Mouse (Mus musculus): Measurements from ENCODE around the gene Palm.
A peak's percentile ranks its signal among the peaks of the same experiment; 100 is the strongest.
"Not testable (repeated sequence)": the region's sequence is repeated elsewhere in the genome, so short reads cannot be mapped to it uniquely, and the experiment has no call there.

Gene Palm

DNA sequence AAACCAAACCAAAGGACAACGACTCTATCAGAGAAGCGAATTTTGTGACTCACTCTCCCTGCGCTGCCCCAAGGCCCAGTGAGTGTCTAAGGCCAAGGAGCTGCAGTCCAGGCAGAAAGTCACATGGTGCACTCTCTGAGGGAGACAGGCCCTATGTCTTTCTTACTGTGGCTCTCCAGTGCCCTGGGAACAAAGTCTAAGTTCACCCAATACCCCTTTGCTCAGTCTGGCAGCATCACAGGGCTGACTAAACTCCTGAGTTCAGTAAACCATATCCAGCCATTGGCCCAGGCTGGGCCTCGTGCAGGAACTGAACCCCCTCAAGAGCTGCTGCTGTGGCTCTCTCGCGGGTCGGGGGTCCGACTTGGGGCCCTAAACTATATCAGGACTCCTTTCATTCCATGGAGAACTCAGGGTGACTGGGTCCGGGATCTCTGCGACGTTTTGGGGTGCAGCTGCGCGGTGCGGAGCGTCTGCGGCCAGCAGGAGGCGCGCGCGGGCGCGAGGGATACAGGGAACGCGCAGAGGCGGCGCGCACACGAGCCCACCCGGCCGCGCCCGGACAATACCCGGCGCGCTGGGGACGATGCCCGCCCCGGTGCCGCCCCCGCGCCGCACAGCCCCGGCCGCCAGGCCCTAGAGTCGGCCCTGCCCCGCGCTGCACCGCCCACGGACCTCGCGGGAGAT, at the start of gene Palm:
Gene Palm, plus strand, starts transcription at position 522 of the 687 bp plus-strand sequence.
- peak; percentile 95 for DNase-seq

DNA sequence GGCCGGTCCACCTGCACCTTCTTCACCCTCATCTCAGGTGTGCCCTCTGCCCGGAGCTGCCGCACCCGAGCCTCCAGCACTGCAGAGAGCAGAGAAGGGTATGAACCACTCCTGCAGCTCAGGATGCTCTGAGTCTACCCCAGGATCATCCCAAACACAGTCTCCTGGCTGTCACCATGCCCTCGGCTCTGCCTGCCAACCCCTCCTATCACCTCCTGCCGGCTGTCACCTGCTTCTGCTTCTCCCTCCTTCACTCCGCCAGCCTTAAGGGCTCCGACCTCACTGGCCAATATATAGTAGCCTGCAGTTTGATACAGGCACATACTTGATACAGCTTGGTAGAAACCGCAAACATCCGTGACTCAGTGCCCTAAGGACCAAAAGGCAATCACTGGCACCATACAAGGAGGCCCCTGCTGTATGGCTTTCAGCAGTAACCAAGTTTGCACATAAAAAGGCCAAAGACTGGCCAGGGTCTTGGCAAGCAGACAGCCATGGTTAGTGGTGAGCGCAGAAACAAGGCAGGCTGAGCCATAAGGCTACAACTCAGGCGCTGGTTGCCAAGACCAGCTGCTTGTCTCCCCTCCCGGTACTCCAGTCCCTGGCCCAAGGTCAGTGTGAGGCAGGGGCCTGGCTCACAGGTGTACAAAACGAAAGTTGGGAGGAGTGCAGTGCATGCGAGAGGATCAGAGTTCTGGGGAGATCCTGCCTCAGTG, 49.6 kb upstream of the Palm start:
- no peak for DNase-seq

DNA sequence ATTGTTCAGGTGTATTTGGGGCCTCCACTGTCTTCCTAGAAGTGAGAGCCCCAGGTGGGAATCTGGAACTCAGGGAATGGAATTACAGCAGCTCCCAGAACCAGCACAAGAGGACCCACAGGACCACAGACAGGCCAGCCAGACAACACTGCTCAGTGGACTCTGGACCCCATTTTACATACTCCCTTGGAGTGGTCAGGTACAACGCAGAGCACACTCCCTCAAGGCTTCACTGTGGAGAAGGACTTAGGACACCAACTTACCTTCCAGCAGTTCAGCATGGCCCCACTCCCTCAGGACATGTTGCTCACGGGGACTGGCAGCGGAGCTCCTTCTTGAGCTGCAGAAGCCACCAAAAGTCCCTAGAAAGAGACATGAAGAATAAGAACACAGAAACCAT, 48.0 kb upstream of the Palm start:
- no peak for DNase-seq

DNA sequence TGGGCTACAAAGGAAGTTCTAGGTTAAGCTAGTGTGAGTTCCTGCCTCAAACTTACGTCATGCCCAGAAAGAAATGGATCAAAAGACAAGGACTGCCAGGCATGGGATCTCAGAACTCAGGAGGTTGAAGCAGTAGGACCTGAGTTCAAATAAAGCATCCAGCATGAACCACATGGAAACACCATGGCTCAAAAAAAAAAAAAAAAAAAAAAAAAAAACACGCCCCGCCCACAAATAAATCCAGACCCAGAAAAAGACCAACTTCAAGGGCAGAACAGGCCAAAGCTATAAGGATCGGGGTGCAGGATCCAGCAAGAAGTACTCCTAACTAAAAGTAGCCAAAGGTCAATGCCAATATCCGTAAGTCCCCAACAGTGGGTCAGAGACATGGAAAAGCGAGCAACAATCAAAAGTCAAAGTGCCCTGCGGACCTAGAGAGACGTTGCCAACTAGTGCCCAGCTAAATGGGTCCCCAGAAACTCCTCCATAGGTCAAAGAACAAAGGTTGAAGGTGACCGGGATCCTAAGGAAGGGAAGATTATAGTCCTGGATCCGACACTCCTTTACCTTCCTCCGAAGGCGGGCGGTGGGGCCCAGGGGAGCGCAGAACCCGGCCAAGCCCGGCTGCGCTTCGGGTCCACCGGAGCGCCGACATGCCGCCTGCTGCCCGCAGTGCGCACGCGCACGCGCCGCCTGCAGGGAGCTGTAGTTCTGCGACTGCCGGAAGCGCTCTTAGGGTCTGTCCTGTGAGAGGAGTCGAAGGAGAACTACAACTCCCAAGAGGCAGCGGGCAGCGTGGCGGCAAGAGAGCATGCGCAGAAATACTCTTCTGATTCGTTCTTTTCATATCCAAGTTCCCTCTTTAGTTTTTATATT, 47.2 kb upstream of the Palm start, which contains the start of gene Polrmt:
Gene Polrmt, minus strand, starts transcription at position 684 of the 876 bp plus-strand sequence.
- peak; percentile 95 for DNase-seq

DNA sequence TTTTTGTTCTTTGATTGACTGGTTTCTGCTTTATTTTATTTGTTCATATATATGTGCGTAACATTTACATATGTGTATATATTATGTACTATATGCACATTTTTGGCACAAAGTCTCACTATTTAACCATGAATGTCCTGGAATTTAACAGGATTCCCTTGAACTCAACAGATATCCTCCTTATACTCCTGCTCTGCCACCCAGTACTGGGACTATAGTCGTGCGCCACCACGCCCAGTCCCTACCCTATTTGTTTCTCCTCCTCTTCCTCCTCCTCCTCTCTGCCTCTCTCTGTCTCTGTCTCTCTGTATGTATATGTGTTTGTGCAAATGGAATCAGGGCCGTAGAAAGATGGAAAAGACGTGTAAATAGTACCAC, 46.6 kb upstream of the Palm start:
- DNase-seq: no peak

DNA sequence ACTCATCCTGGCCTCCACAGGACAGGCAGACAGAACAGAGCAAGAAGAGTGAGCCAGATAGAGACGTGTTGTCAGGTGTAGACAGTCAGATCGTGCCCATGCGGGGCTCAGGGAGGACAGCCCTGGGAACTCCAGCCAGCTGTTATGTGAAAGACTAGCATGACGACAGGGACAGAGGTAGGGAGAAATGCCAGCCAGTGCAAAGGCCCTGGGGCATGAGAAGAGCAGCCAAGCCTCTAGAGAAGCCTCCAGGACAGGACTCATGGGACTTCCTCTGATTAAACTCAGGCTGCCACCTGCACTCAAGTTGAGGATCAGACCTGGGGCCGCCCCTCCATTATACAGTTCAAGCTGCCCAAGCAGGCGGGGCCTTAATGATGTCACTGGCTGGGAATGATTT, 44.9 kb upstream of the Palm start:
- no peak for DNase-seq

DNA sequence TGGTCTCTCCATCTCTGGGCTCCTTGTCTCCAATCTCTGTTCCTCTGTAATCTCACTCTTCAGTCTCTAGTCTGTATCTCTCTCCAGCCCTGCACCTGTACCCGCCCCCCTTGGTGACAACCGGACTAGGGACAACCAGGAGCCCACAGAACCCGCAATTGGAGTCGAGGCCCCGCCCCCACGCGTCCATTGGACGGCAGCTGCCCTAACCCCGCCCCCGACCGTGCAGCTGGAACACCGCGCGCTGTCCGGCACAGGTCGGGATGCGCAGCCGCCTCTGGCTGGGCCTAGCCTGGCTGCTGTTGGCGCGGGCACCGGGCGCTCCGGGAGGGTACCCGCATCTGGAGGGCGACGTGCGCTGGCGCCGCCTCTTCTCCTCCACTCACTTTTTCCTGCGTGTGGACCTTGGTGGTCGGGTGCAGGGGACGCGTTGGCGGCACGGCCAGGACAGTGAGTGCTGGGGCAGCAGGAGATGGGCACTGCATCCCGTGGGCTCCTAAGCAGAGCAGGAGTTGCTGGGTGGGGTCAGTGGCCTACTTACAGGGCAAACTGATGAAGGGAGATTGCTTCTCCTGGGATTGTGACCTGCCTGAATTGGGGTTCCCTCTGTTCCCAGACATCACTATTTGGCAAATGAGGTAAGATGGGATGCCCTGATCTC, 38.4 kb upstream of the Palm start, which contains the start of gene Fgf22:
Gene Fgf22, plus strand, starts transcription at position 221 of the 661 bp plus-strand sequence.
- DNase-seq: peak; percentile 59

DNA sequence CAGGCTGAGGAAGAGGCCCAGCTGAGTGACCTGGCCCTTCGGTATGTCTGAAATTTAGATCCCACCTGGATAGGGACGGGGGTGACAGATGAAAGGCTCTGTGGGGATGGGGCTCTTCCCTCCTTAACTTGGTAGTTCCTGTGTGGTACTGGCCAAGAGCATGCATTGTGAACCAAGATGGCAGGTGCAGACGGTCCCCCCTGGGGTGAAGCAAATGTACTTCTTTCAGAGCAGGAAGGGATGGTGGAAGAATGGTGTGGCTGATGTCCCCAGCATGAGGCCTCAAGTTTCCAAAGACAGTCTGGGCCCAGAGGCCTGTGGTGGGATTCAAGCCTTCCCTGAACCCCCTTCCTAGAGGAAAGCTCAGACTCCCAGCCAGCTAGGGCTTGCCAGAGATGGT, 37.5 kb upstream of the Palm start:
- no peak for DNase-seq

DNA sequence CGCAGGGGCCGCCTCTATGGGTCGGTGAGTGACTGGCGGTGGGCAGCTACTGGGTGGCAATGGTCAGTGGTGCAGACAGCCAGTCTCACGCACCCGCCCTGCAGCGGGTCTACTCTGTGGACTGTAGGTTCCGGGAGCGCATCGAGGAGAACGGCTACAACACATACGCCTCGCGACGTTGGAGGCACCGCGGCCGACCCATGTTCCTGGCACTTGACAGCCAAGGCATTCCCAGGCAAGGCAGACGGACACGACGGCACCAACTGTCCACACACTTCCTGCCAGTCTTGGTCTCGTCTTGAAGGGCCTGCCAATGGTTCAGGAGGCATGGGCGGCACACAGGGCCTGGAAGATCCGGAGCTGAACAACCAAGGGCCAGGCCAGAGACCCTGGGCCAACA, 36.7 kb upstream of the Palm start:
- no peak for DNase-seq

DNA sequence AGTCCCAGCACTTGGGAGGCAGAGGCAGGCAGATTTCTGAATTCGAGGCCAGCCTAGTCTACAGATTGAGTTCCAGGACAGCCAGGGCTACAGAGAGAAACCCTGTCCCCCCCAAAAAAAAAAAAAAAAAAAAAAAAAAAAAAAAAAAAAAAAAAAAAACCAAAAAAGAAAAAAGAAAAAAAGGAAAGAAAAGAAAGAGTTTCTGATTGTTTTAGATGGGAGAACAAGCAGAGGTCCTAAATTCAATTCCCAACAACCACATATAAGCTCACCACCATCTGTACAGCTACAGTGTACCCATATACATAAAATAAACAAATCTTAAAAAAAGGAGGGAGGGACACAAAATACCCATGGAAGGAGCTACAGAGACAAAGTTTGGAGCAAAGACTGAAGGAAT, 33.7 kb upstream of the Palm start:
- DNase-seq: not testable (repeated sequence)

DNA sequence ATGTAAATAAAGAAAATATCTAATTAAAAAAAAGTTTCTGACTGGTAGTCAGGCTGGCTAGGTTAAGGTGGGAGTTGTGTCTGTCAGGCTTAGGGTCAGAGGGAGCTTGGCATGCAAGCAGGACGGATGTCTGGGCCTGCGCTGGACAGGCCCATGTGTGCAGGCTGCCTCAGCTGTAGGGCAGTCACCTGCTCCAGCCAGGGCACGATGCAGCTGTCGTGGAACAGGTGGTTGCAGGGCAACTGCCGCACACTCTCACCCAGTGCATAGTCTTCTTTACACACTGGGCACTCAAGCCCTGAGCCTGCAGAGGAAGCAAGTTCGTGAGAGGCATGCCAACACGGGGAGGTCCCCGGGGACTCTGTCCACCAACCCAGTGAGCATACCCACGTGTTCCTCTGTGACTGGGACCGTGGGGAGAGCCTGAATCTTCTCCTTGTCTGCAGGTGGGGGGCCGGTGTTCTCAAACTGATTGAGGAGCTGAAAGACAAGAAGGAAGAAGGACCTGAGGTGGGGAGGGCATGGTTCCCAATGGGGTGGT, 32.7 kb upstream of the Palm start:
- DNase-seq: no peak

DNA sequence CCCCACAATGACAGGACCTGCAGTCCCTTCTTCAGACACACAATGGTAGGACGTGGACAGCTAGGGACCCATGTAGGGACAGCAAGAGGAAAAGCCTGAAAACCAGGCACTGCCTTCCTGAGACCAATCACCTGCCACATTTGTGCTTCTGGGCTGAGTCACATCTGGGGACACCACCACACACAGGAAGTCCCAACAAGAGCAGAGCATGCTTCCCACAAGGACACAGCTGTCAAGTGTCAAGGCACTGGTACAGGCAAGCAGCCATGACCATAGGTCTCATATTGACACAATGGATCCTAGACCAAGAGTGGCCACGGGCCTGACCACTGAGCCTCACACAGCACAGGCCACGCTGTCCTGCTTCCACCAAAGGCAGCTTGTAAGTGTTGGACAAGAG, 30.5 kb upstream of the Palm start:
- DNase-seq: no peak

DNA sequence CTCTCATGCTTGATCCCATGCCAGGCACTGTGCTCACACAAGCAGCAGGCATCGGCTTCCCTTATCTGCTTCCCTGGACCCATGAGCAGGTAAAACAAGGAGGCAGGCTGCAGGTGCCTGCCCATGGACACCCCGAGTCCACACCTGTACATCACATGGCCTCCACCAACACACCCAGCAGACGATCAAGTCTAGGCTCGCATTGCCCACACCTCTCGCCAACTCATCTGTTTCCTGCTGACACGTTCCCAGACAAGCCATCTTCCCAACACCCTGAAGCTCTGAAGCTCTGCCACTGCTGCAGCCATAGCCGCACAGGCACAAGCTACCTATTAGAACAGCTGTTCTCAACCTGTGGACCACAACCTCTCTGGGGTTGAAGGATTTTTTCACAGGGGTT, 29.1 kb upstream of the Palm start:
- DNase-seq: no peak

DNA sequence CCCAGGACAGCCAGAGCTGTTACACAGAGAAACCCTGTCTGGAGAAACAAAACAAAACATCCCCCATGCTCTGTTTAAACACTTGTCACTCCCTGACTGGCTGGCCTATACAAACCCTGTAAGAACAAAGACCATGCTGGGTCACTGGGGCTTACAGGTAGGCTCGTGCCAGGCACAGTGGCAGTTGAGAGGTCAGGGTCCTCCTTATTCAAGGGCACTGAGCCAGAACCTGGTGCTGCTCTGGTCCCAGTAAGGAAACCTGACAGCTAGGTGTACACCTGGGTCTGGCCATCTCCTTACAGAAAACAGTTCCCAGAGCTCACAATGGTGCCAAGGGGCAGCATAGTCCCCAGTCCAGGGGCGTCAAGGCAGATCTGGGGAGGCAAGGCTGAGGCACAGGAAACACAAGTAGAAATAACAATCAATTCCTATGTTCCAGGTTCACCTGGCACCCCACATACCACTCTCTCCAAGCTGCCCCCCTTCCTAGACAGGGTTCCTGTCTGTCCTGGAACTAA, 28.1 kb upstream of the Palm start:
- DNase-seq: no peak

DNA sequence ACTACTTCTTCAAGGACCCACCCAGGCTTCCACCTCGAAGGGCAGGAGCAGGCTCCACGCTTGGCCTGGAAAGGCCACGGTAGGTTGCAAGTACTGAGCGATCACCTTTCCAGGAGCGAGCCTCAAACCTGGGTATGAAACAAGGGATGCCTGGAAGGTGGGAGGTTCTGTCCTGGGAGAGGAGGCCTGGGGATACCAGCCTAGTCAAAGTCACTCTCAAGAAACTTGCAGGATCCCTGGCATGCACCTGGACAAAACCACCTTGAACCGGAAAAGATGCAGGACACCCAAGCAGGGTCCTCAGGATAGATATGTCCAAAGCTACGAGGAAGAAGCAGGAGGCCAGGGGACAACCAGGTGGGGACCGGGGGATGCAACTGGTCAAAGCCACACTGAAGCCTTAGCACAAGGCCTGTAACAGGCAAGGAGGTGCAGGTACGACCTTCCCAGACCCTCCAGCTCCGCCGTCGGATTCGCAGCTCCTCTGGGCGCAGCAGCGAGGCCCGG, 27.3 kb upstream of the Palm start:
- no peak for DNase-seq

DNA sequence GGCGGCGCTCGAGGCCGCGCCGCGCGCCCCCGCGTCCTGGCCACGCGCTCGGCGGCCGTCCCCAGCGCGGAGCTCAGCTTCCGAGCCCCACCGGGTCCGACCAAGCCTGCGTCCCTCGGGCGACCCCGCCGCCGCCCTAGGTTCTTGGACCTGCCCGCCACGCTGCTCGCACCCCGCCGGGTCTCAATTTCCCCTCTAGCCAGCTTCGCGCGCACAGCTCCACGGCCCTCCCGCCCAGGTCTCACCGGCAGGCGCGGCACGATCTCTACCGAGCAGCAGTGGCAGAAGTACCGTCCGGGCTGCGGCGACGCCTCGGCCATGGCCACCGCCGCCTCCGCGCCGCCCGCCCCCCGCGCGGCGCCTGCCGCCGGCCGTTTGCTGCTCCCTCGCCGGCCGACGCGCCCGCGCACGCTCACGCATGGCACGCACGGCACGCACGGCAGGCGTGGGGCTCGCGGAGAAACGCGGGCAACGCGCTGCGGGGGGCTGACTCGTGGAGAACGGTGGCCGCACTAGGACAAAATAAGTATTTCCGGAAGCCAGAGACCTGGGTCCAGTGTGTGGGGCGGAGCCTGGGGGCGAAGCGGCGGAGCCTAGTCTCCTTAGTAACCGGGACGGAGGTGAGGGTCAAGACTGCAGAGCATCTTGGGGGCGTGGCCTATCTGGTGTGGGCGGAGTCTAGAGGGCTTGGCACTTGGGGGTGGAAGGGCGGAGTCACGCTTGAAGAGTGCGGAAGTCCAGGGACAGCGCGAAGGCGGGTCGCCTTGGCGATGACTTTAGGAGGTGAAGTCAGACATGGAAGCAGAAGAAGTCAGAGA, 26.7 kb upstream of the Palm start, which contains the start of gene Rnf126:
Gene Rnf126, minus strand, starts transcription at position 445 of the 818 bp plus-strand sequence.
- peak; percentile 99 for DNase-seq

DNA sequence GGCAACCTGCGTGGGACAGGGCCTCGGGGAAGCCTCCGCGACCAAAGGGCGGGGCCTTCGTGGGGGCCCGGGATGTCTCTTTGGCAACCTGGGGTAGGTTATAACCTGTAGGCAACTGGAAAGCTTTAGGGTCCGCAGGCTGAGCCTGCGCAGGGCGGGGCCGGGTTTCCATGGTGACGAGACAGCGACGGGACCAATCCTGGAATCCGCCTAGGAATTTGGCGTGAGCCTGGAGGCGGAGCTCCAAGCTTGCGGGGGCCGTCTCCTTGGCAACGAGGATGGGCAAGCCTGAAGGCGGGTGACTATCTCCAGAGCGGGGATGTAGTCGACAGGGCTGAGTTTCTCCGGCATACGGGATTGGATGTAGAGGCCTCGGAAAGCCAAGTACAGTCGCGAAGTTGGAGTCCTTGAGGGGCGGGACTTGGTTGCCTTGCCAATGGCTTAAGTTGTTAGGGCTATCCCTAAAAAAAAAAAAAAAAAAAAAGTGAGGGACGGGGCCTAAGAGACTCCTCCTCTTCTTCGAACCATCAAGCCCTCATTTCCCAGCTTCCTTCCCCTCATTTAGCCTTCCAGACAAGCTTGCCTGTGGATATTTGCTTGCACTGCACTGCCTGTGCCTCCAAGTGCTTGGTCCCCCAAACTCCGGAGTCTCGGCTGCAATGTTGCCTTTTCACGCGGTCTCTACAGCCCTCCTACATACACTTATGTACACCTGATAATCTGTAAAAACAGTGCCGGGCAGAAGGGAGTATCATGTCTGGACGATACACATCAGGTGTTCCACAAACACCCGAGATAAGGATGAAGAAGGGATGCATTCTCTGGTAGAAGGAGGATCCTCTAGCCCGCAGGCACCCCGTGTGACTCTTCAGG, 25.8 kb upstream of the Palm start:
- peak; percentile 82 for DNase-seq

DNA sequence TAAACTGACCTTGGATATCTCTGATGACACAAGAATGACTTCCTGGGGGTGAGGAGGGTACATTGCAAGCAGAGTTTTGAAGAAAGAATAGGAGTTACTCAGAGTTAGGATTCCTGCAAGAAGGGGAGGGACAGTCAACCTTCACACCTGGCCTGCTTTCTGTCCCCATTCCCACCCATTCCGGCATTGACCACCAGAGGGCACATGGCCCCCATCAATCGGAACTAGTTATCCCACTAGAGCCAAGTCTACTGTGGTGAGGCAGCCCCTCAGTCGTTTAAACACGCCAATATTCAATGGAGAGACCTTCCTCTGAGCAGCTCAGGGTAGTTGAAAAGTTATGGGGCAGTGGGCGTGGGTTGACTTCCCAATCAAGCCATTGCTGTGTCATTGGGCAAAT, 25.0 kb upstream of the Palm start:
- peak; percentile 86 for DNase-seq

DNA sequence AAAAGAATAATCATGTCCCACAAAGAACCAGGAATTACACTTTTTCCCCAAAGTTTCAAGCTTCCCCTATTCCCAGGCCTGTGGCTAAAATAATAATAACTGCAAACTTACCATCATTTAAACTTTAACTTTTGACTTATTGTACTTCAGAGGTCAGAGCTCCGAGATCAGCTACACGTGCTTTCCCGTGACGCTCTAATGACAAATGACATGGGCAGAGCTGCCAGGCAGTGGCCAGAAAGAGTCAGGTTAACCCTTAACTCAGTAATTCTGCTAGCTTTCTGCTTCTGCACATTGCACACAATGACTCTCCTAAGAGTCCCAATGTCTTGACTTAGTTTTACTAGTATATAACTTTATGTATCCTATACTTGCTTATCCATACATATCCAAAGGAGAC, 24.0 kb upstream of the Palm start:
- no peak for DNase-seq

DNA sequence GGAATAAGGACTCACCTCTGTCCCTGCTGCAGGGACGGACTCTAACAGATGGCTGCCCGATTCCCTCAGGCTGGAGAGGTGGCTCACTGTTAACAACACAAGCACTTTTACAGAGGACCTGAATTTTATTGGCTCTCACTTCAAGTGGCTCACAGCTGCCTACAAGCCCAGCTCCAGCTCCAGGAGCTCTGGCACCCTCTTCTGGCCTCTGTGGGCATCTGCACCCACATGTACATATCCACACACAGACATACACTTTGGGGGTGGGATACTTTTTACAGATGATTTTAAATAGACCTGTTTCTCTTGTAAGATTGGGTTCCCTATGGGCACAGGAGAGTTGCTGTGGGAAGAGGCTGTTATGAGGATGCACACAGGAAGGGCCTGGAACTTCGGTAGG, 21.1 kb upstream of the Palm start:
- DNase-seq: no peak

Measured in thymus, postnatal 4 days (tissue).